Mouse (Mus musculus) kidney, adult 2 months (tissue): ENCODE data around the gene Wdr46. TPM values are rescaled to one million over a fixed set of nuclear protein-coding genes. Genes with fewer than 3 reads are reported as not detected.
A peak's percentile ranks its signal among the peaks of the same experiment; 100 is the strongest.

Experiments
- DNase-seq: peaks from one replicate; pipeline ENCODE4 v3.0.0; 2021
- H3K27ac ChIP-seq: fragments of 200-500 bp; 2 replicates; pipeline ENCODE4 v1.5.1; 2012; ENCODE audit warnings: low read depth, low read length, control low read depth, inconsistent platforms; ENCODE audit not compliant: insufficient read depth
- H3K27me3 ChIP-seq: fragments of 200-500 bp; replicated peaks from 2 replicates; pipeline ENCODE4 v1.6.1; 2012; ENCODE audit warnings: mild to moderate bottlenecking, moderate library complexity, low read length, inconsistent platforms; ENCODE audit not compliant: control insufficient read depth, insufficient read depth
- H3K36me3 ChIP-seq: fragments of 200-500 bp; 2 replicates; pipeline ENCODE4 v1.6.1; 2012; ENCODE audit warnings: mild to moderate bottlenecking, moderate library complexity, low read length, inconsistent platforms; ENCODE audit not compliant: control insufficient read depth, insufficient read depth
- H3K4me1 ChIP-seq: fragments of 200-500 bp; 2 replicates; pipeline ENCODE4 v1.6.1; 2011; ENCODE audit warnings: low read length; ENCODE audit not compliant: control insufficient read depth, insufficient read depth
- H3K4me3 ChIP-seq: fragments of 200-500 bp; 2 replicates; pipeline ENCODE4 v1.5.1; 2011; ENCODE audit warnings: mild to moderate bottlenecking, low read depth, low read length, control low read depth; ENCODE audit not compliant: insufficient read depth
- CTCF ChIP-seq: fragments of 200-500 bp; conservative IDR thresholded peaks from 2 replicates; pipeline ENCODE4 v1.5.1; 2011; ENCODE audit warnings: low read depth, mild to moderate bottlenecking, control low read depth, low read length, moderate library complexity, mixed read lengths; ENCODE audit not compliant: insufficient read depth, insufficient read length
- POLR2A ChIP-seq: fragments of 200-500 bp; IDR thresholded peaks from one replicate; pipeline ENCODE4 v1.6.1; 2011; ENCODE audit warnings: low read depth, low read length, control low read depth
- WGBS: fragments of 180-500 bp; shearing (Covaris S2); methylation state at CpG from one replicate; pipeline ENCODE4 v1.1.7; 2018; 5-methylcytosine and 5-hydroxymethylcytosine counted together
- polyA plus RNA-seq: library from polyadenylated mRNA; depleted of rRNA; stranded (reverse); fragments of >200 nt; gene quantifications from 2 replicates; pipeline ENCODE4 v1.2.3, GENCODE M21; 2012

Wdr46 gene
- polyA plus RNA-seq, 1 experiment, result 16.0 TPM

- Histone ChIP-seq H3K4me1 (no peaks in the 10 kb centered on the region), H3K27ac (peak overlapping the region; percentile 96), H3K27me3 (no peaks in the 10 kb centered on the region), H3K4me3 (peak overlapping the region; percentile 83), H3K36me3 (no peaks in the 10 kb centered on the region)
- TF ChIP-seq POLR2A (no peak), CTCF (no peak)
- DNase-seq, result peak; percentile 85
- 2% methylated on average over 45 of the region's 45 CpGs for WGBS
Observed at GRCm38 (mm10) chr17:33930280-33931158, 9.9 kb upstream of the Wdr46 start.

GRCm38 (mm10) chr17:33931159-33931866, 9.1 kb upstream of the Wdr46 start:
- no peak for TF ChIP-seq POLR2A
- 61% methylated on average over 18 of the region's 18 CpGs for WGBS
- Histone ChIP-seq H3K27me3 (no peaks in the 10 kb centered on the region), H3K4me3 (peak overlapping the region; percentile 83), H3K27ac (no peak overlapping the region), H3K36me3 (no peaks in the 10 kb centered on the region), H3K4me1 (no peaks in the 10 kb centered on the region)
- DNase-seq, result no peak

- 95% methylated on average over 11 of the region's 11 CpGs for WGBS
Observed at GRCm38 (mm10) chr17:33931947-33932346, 8.5 kb upstream of the Wdr46 start.

GRCm38 (mm10) chr17:33932448-33932847, 8.0 kb upstream of the Wdr46 start:
- Histone ChIP-seq H3K27me3 (no peaks in the 10 kb centered on the region), H3K4me1 (no peaks in the 10 kb centered on the region), H3K36me3 (no peaks in the 10 kb centered on the region), H3K4me3 (no peak overlapping the region), H3K27ac (no peak overlapping the region)
- no peak for TF ChIP-seq CTCF
- TF ChIP-seq POLR2A, result no peak
- no peak for DNase-seq
- WGBS, result 80% methylated on average over 14 of the region's 14 CpGs

More at GRCm38 (mm10) chr17:33931947-33932346, 8.5 kb upstream of the Wdr46 start:
- DNase-seq, result no peak
- Histone ChIP-seq H3K27me3 (no peaks in the 10 kb centered on the region), H3K4me3 (no peak overlapping the region), H3K4me1 (no peaks in the 10 kb centered on the region), H3K27ac (no peak overlapping the region), H3K36me3 (no peaks in the 10 kb centered on the region)
- TF ChIP-seq CTCF, result no peak
- TF ChIP-seq POLR2A, result no peak

- Histone ChIP-seq H3K36me3 (no peaks in the 10 kb centered on the region), H3K27ac (no peak overlapping the region), H3K4me1 (no peaks in the 10 kb centered on the region), H3K4me3 (no peak overlapping the region), H3K27me3 (no peaks in the 10 kb centered on the region)
- no peak for DNase-seq
- WGBS, result 94% methylated on average over 15 of the region's 15 CpGs
- no peak for TF ChIP-seq CTCF
- TF ChIP-seq POLR2A, result no peak
Observed at GRCm38 (mm10) chr17:33932970-33933369, 7.5 kb upstream of the Wdr46 start.

- WGBS, result 80% methylated on average over 21 of the region's 21 CpGs
- Histone ChIP-seq H3K4me3 (no peak overlapping the region), H3K4me1 (no peaks in the 10 kb centered on the region), H3K27me3 (no peaks in the 10 kb centered on the region), H3K27ac (no peak overlapping the region), H3K36me3 (no peaks in the 10 kb centered on the region)
- TF ChIP-seq CTCF (no peak), POLR2A (no peak)
- DNase-seq, result no peak
Observed at GRCm38 (mm10) chr17:33935422-33936055, 4.9 kb upstream of the Wdr46 start.

- H3K27ac ChIP-seq, result no peak overlapping the region
- H3K27me3 ChIP-seq, result no peaks in the 10 kb centered on the region
- WGBS, result 87% methylated on average over 15 of the region's 15 CpGs
- no peaks in the 10 kb centered on the region for H3K36me3 ChIP-seq
- H3K4me3 ChIP-seq, result no peak overlapping the region
- TF ChIP-seq CTCF, result no peak
- TF ChIP-seq POLR2A, result no peak
- H3K4me1 ChIP-seq, result no peaks in the 10 kb centered on the region
- DNase-seq, result no peak
Observed at GRCm38 (mm10) chr17:33936993-33937392, 3.5 kb upstream of the Wdr46 start.
